Mouse (Mus musculus) lung, adult 2 months (tissue): ENCODE measurements around the gene Taok3. TPM values are rescaled to one million over a fixed set of nuclear protein-coding genes. Genes with fewer than 3 reads are reported as not detected.

Experiments
- DNase-seq: peaks from one replicate; pipeline ENCODE4 v3.0.0; 2022
- H3K4me1 ChIP-seq: fragments of 200-500 bp; 2 replicates; pipeline ENCODE4 v1.6.1; 2011; ENCODE audit warnings: low read length; ENCODE audit not compliant: control insufficient read depth, insufficient read depth
- H3K4me3 ChIP-seq: fragments of 200-500 bp; replicated peaks from 2 replicates; pipeline ENCODE3; 2011; ENCODE audit warnings: low read depth, mild to moderate bottlenecking, control low read depth, low read length; ENCODE audit errors: extremely low read depth
- CTCF ChIP-seq: fragments of 200-500 bp; IDR thresholded peaks from 2 replicates; pipeline ENCODE4 v1.5.1; 2011; ENCODE audit warnings: mild to moderate bottlenecking, low read length, control low read depth; ENCODE audit not compliant: insufficient read depth
- POLR2A ChIP-seq: fragments of 200-500 bp; IDR thresholded peaks from 2 replicates; pipeline ENCODE4 v1.6.1; 2011; ENCODE audit warnings: low read depth, mild to moderate bottlenecking, control low read depth, low read length, borderline replicate concordance; ENCODE audit errors: extremely low read depth
- WGBS: fragments of 180-500 bp; shearing (Covaris S2); methylation state at CpG from one replicate; pipeline ENCODE4 v1.1.7; 2018; 5-methylcytosine and 5-hydroxymethylcytosine counted together
- polyA plus RNA-seq: library from polyadenylated mRNA; depleted of rRNA; stranded (reverse); fragments of >200 nt; gene quantifications from 2 replicates; pipeline ENCODE4 v1.2.3, GENCODE M21; 2012; rRNA removed

Taok3 gene
- polyA plus RNA-seq, 1 experiment, result 40.5 TPM

- DNase-seq, result peak; percentile 70
- Histone ChIP-seq H3K4me3 (peak overlapping the region; percentile 54), H3K4me1 (peaks cover 6% of the 10 kb centered on the region; the same call in 1 of the 2 replicates)
Observed at GRCm38 (mm10) chr5:117313420-117313819, 193.5 kb downstream of the Taok3 start.

GRCm38 (mm10) chr5:117313909-117314308 lies 194.0 kb downstream of the Taok3 start:
- TF ChIP-seq POLR2A (no peak), CTCF (no peak)
- no peak for DNase-seq
- no peak overlapping the region for H3K4me3 ChIP-seq
- peaks cover 6% of the 10 kb centered on the region; the same call in 1 of the 2 replicates for H3K4me1 ChIP-seq
- 33% methylated on average over 10 of the region's 10 CpGs for WGBS

More at GRCm38 (mm10) chr5:117313420-117313819, 193.5 kb downstream of the Taok3 start:
- WGBS, result 12% methylated on average over 14 of the region's 14 CpGs
- TF ChIP-seq POLR2A, result no peak
- TF ChIP-seq CTCF, result no peak

- no peak for TF ChIP-seq CTCF
- 36% methylated on average over 9 of the region's 9 CpGs for WGBS
- Histone ChIP-seq H3K4me3 (no peak overlapping the region), H3K4me1 (peaks cover 6% of the 10 kb centered on the region; the same call in 1 of the 2 replicates)
- DNase-seq, result no peak
Observed at GRCm38 (mm10) chr5:117314587-117315428, 194.9 kb downstream of the Taok3 start.

DNA sequence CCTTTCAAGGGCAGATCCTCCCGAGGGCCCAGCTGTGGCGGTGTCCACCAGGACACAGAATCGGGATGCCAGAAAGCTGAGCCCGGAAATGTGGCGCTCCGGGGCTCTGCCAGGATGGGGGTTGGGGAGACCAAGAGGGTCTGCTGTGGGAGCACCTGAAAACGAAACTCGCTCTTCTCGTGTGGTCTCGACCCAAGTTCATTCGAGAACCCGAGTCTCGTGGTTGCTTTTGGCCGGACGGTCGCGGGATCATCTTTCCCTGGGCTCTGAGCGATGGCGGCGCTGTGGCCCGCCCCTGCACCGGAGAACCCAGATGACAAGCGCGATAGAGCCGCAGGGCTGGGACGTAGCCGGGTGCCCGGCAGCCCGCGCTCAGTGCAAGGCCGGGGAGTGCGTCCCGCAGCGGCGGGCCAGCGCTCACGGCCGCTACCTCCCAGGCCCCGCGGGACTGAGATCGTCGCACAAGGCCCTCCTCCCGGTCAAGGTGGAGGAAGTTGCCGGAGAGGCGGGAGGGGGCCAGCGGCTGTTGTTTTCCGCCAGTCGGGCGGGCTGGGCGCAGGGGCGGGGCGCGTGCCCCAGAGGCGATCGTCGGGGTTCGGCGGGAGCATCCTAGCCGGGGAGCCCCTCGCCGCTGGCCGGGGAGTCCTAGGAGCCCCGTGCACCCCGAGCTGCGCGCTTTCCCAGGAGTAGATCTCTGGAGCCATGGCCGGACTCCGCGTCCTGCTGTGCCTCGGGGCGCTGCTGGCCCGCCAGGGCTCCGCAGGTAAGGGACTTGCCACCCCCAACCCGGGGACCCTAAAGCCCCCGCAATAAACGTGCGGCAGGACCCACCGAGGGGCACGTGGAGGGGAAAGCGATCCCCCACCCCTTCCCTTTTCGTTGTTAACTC lies 199.1 kb downstream of the Taok3 start, which contains the start of gene Vsig10:
Gene Vsig10 (plus strand): TSS at position 343 of the 889 bp plus-strand sequence.
- Histone ChIP-seq H3K4me1 (peaks cover 4% of the 10 kb centered on the region; the same call in 1 of the 2 replicates), H3K4me3 (peak within 1 kb of the TSS; percentile 90)
- no peak for TF ChIP-seq CTCF
- peak; percentile 74 for TF ChIP-seq POLR2A
- peak; percentile 77 for DNase-seq
- WGBS, result under 1% methylated on average over 78 of the region's 81 CpGs

DNA sequence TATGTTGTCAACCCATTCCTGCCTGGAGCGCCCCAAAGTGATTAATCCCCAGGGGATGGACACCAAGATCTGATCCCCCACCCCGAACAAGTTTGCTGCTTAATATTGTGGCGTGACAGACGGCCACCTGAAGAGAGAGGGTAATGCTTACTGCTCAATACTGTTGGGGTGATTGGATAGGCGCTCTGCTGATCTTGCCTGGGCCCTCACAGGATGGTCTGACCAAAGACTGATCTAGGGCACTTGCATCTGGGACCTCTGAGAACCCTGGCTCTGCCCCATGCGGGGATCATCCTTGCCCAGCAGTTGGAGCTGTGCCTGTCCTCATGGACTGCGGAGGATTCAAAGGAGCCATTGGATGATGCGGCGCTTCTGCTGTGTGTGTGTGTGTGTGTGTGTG lies 203.8 kb downstream of the Taok3 start:
- no peak for DNase-seq
- WGBS, result 92% methylated on average over 9 of the region's 9 CpGs
- Histone ChIP-seq H3K4me3 (no peak overlapping the region), H3K4me1 (no peaks in the 10 kb centered on the region)
- TF ChIP-seq CTCF (no peak), POLR2A (no peak)

Other genes with a start within 250 kb of the Taok3 start
- gene Suds3, start 4.0 kb upstream of the Taok3 start, polyA plus RNA-seq, result 44.0 and 57.1 TPM in 2 replicates
- gene Pebp1, start 167.5 kb downstream of the Taok3 start, polyA plus RNA-seq, result 273 and 368 TPM in 2 replicates
- 28.9 and 31.5 TPM in 2 replicates for gene Vsig10, start 199.0 kb downstream of the Taok3 start, polyA plus RNA-seq
- 83.6 and 151 TPM in 2 replicates for gene Wsb2, start 237.2 kb downstream of the Taok3 start, polyA plus RNA-seq